Mouse (Mus musculus) heart, embryonic 15.5 days (tissue): Measurements from ENCODE around the gene Pus3. TPM values are rescaled to one million over a fixed set of nuclear protein-coding genes. Genes with fewer than 3 reads are reported as not detected.
A peak's percentile ranks its signal among the peaks of the same experiment; 100 is the strongest.

ENCODE experiments used
- ATAC-seq: fragments of 200-750 bp; cut with Nextera tagmentation; replicated peaks from 2 replicates; pipeline ENCODE4 v1.8.0; 2017; ENCODE audit warnings: low read depth, moderate TSS enrichment; ENCODE audit not compliant: insufficient number of reproducible peaks, insufficient read depth, low FRiP score
- H3K27ac ChIP-seq: fragments of 300-500 bp; sonication (generic); 2 replicates; pipeline ENCODE4 v1.5.1; 2015; ENCODE audit warnings: mild to moderate bottlenecking, inconsistent platforms
- H3K27me3 ChIP-seq: fragments of 300-500 bp; sonication (generic); 2 replicates; pipeline ENCODE4 v1.6.1; 2015; ENCODE audit warnings: inconsistent platforms
- H3K36me3 ChIP-seq: fragments of 300-500 bp; sonication (generic); 2 replicates; pipeline ENCODE4 v1.6.1; 2015; ENCODE audit warnings: mild to moderate bottlenecking, inconsistent platforms
- H3K4me1 ChIP-seq: fragments of 300-500 bp; sonication (generic); replicated peaks from 2 replicates; pipeline ENCODE4 v1.6.1; 2015; ENCODE audit warnings: inconsistent platforms
- H3K4me2 ChIP-seq: fragments of 300-500 bp; sonication (generic); 2 replicates; pipeline ENCODE4 v1.6.1; 2015; ENCODE audit warnings: inconsistent platforms, mild to moderate bottlenecking, moderate library complexity
- H3K4me3 ChIP-seq: fragments of 300-500 bp; sonication (generic); 2 replicates; pipeline ENCODE4 v1.5.1; 2015; ENCODE audit warnings: mild to moderate bottlenecking, inconsistent platforms
- H3K9ac ChIP-seq: fragments of 300-500 bp; sonication (generic); 2 replicates; pipeline ENCODE4 v1.6.1; 2015; ENCODE audit warnings: mild to moderate bottlenecking, inconsistent platforms
- H3K9me3 ChIP-seq: fragments of 300-500 bp; sonication (generic); replicated peaks from 2 replicates; pipeline ENCODE4 v1.6.1; 2016; ENCODE audit warnings: inconsistent platforms
- WGBS: fragments of 180-500 bp; shearing (Covaris S2); methylation state at CpG from one replicate; pipeline ENCODE4 v1.1.7; 2015; ENCODE audit warnings: mixed read lengths; 5-methylcytosine and 5-hydroxymethylcytosine counted together
- polyA plus RNA-seq: library from polyadenylated mRNA; unstranded; fragments of >200 nt; fragmentation: Nextera tagmentation; extraction: Ambion mirVana; gene quantifications from 2 replicates; pipeline ENCODE4 v1.2.1, GENCODE M21; 2015

The Pus3 gene
- polyA plus RNA-seq, 1 experiment from 2014 or later = 11.1 TPM

GRCm38 (mm10) chr9:35545704-35546103 lies 12.7 kb upstream of the Pus3 start:
- H3K36me3 ChIP-seq = no peaks in the 10 kb centered on the region
- H3K4me3 ChIP-seq = no peak overlapping the region
- H3K4me2 ChIP-seq = no peak overlapping the region
- H3K9ac ChIP-seq = no peak overlapping the region
- H3K9me3 ChIP-seq = no peaks in the 10 kb centered on the region
- H3K4me1 ChIP-seq = no peaks in the 10 kb centered on the region
- H3K27ac ChIP-seq = no peak overlapping the region
- WGBS = 62% methylated on average over 12 of the region's 12 CpGs
- H3K27me3 ChIP-seq = no peaks in the 10 kb centered on the region
- no peak for ATAC-seq

GRCm38 (mm10) chr9:35546745-35547144 lies 11.7 kb upstream of the Pus3 start:
- Histone ChIP-seq H3K4me2 (no peak overlapping the region), H3K9ac (no peak overlapping the region), H3K4me1 (no peaks in the 10 kb centered on the region), H3K9me3 (no peaks in the 10 kb centered on the region), H3K27ac (no peak overlapping the region), H3K4me3 (no peak overlapping the region), H3K27me3 (no peaks in the 10 kb centered on the region), H3K36me3 (no peaks in the 10 kb centered on the region)
- ATAC-seq = no peak
- 71% methylated on average over 9 of the region's 9 CpGs for WGBS

GRCm38 (mm10) chr9:35548455-35548854 lies 9.9 kb upstream of the Pus3 start:
- 76% methylated on average over 9 of the region's 9 CpGs for WGBS
- no peaks in the 10 kb centered on the region for H3K9me3 ChIP-seq
- ATAC-seq = no peak
- no peak overlapping the region for H3K27ac ChIP-seq
- no peak overlapping the region for H3K4me3 ChIP-seq
- H3K9ac ChIP-seq = no peak overlapping the region
- H3K36me3 ChIP-seq = no peaks in the 10 kb centered on the region
- H3K27me3 ChIP-seq = no peaks in the 10 kb centered on the region
- peaks cover 8% of the 10 kb centered on the region for H3K4me1 ChIP-seq
- H3K4me2 ChIP-seq = no peak overlapping the region

GRCm38 (mm10) chr9:35556494-35557102 lies 1.8 kb upstream of the Pus3 start:
- WGBS = 49% methylated on average over 12 of the region's 12 CpGs
- Histone ChIP-seq H3K4me2 (no peak overlapping the region), H3K27ac (no peak overlapping the region), H3K9me3 (no peaks in the 10 kb centered on the region), H3K9ac (no peak overlapping the region), H3K27me3 (peaks cover 7% of the 10 kb centered on the region; the same call in 1 of the 2 replicates), H3K4me3 (no peak overlapping the region), H3K4me1 (peaks cover 31% of the 10 kb centered on the region), H3K36me3 (peaks cover 9% of the 10 kb centered on the region; the same call in 1 of the 2 replicates)
- ATAC-seq = no peak

GRCm38 (mm10) chr9:35559009-35559890 lies 855 bp downstream of the Pus3 start:
- Histone ChIP-seq H3K9ac (peak overlapping the region; percentile 61), H3K4me3 (peak overlapping the region; percentile 75), H3K36me3 (peaks cover 13% of the 10 kb centered on the region; the same call in 1 of the 2 replicates), H3K27me3 (peaks cover 7% of the 10 kb centered on the region; the same call in 1 of the 2 replicates), H3K4me1 (peaks cover 19% of the 10 kb centered on the region), H3K9me3 (no peaks in the 10 kb centered on the region), H3K27ac (peak overlapping the region; percentile 53), H3K4me2 (peak overlapping the region; percentile 100)
- ATAC-seq = peak; percentile 75
- 1% methylated on average over 31 of the region's 31 CpGs for WGBS

- Histone ChIP-seq H3K4me1 (peaks cover 28% of the 10 kb centered on the region), H3K27me3 (peaks cover 7% of the 10 kb centered on the region; the same call in 1 of the 2 replicates), H3K9ac (no peak overlapping the region), H3K27ac (no peak overlapping the region), H3K36me3 (peaks cover 24% of the 10 kb centered on the region), H3K4me3 (no peak overlapping the region), H3K9me3 (no peaks in the 10 kb centered on the region), H3K4me2 (no peak overlapping the region)
- 93% methylated on average over 11 of the region's 11 CpGs for WGBS
- ATAC-seq = no peak
Observed at GRCm38 (mm10) chr9:35561076-35561475, 2.7 kb downstream of the Pus3 start.

GRCm38 (mm10) chr9:35561583-35561982 lies 3.2 kb downstream of the Pus3 start:
- H3K4me3 ChIP-seq = no peak overlapping the region
- peaks cover 7% of the 10 kb centered on the region; the same call in 1 of the 2 replicates for H3K27me3 ChIP-seq
- H3K4me2 ChIP-seq = no peak overlapping the region
- WGBS = 77% methylated on average over 6 of the region's 6 CpGs
- peaks cover 28% of the 10 kb centered on the region for H3K36me3 ChIP-seq
- no peak overlapping the region for H3K9ac ChIP-seq
- H3K27ac ChIP-seq = no peak overlapping the region
- H3K4me1 ChIP-seq = peaks cover 28% of the 10 kb centered on the region
- ATAC-seq = no peak
- no peaks in the 10 kb centered on the region for H3K9me3 ChIP-seq

GRCm38 (mm10) chr9:35564536-35565240 lies 6.3 kb downstream of the Pus3 start:
- no peaks in the 10 kb centered on the region for H3K9me3 ChIP-seq
- H3K36me3 ChIP-seq = peaks cover 43% of the 10 kb centered on the region
- peak overlapping the region; percentile 42 for H3K4me2 ChIP-seq
- H3K27me3 ChIP-seq = no peaks in the 10 kb centered on the region
- 49% methylated on average over 5 of the region's 5 CpGs for WGBS
- H3K4me1 ChIP-seq = peaks cover 32% of the 10 kb centered on the region
- peak overlapping the region; percentile 87 for H3K27ac ChIP-seq
- no peak overlapping the region for H3K9ac ChIP-seq
- H3K4me3 ChIP-seq = no peak overlapping the region
- peak; percentile 42; the same call in 1 of the 2 replicates for ATAC-seq

- Histone ChIP-seq H3K36me3 (peaks cover 30% of the 10 kb centered on the region), H3K27me3 (no peaks in the 10 kb centered on the region), H3K4me2 (no peak overlapping the region), H3K4me1 (peaks cover 26% of the 10 kb centered on the region), H3K9ac (no peak overlapping the region), H3K4me3 (no peak overlapping the region), H3K27ac (no peak overlapping the region), H3K9me3 (no peaks in the 10 kb centered on the region)
- no peak for ATAC-seq
- WGBS = 83% methylated on average over 3 of the region's 3 CpGs
Observed at GRCm38 (mm10) chr9:35567995-35568394, 9.6 kb downstream of the Pus3 start.

- Histone ChIP-seq H3K27ac (peak within 1 kb of the TSS; percentile 92), H3K9me3 (no peaks in the 10 kb centered on the region), H3K4me1 (peaks cover 28% of the 10 kb centered on the region), H3K36me3 (peaks cover 30% of the 10 kb centered on the region), H3K4me3 (peak within 1 kb of the TSS; percentile 74), H3K4me2 (peak within 1 kb of the TSS; percentile 80), H3K9ac (peak within 1 kb of the TSS; percentile 84), H3K27me3 (peaks cover 12% of the 10 kb centered on the region)
- under 1% methylated on average over 86 of the region's 86 CpGs for WGBS
- ATAC-seq = peak; percentile 96
Observed at GRCm38 (mm10) chr9:35569571-35570534, 11.5 kb downstream of the Pus3 start, which contains the start of the genes Pate2 and Hyls1. Gene Pate2 (plus strand): TSS chr9:35570284. Gene Hyls1 (minus strand): TSS chr9:35570398.
